Mouse (Mus musculus): ENCODE results near the gene Irf3. TPM values are rescaled to one million over a fixed set of nuclear protein-coding genes. Genes with fewer than 3 reads are reported as not detected.

The Irf3 gene
- polyA plus RNA-seq, 1 experiment: 108 TPM

- Histone ChIP-seq H3K4me3 (ENCODE audit: control insufficient read depth, low read depth, low read length) (no peak overlapping the region), H3K27me3 (ENCODE audit: control insufficient read depth, insufficient read depth, low read length) (no peaks in the 10 kb centered on the region), H3K27ac (ENCODE audit: control insufficient read depth, insufficient read depth, low read depth, low read length) (no peak overlapping the region), H3K36me3 (ENCODE audit: control insufficient read depth, insufficient read depth, low read length) (no peaks in the 10 kb centered on the region; the same call in 1 of the 2 replicates), H3K4me1 (ENCODE audit: control insufficient read depth, insufficient read depth, low read length) (no peaks in the 10 kb centered on the region)
- no peak for TF ChIP-seq CTCF (IDR thresholded peaks at IDR 0.05; ENCODE audit: control insufficient read depth, insufficient read depth, insufficient replicate concordance, low read depth, low read length)
- TF ChIP-seq POLR2A (IDR thresholded peaks at IDR 0.05; ENCODE audit: control insufficient read depth, low read depth, low read length): no peak
Observed at GRCm38 (mm10) chr7:44962831-44963230, 34.6 kb upstream of the Irf3 start.

- Histone ChIP-seq H3K27ac (ENCODE audit: control insufficient read depth, insufficient read depth, low read depth, low read length) (no peak overlapping the region), H3K36me3 (ENCODE audit: control insufficient read depth, insufficient read depth, low read length) (no peaks in the 10 kb centered on the region; the same call in 1 of the 2 replicates), H3K4me1 (ENCODE audit: control insufficient read depth, insufficient read depth, low read length) (no peaks in the 10 kb centered on the region; the same call in 1 of the 2 replicates), H3K4me3 (ENCODE audit: control insufficient read depth, low read depth, low read length) (no peak overlapping the region), H3K27me3 (ENCODE audit: control insufficient read depth, insufficient read depth, low read length) (no peaks in the 10 kb centered on the region)
- TF ChIP-seq POLR2A (IDR thresholded peaks at IDR 0.05; ENCODE audit: control insufficient read depth, low read depth, low read length): no peak
- TF ChIP-seq CTCF (IDR thresholded peaks at IDR 0.05; ENCODE audit: control insufficient read depth, insufficient read depth, insufficient replicate concordance, low read depth, low read length): no peak
Observed at GRCm38 (mm10) chr7:44964990-44965389, 32.5 kb upstream of the Irf3 start.

GRCm38 (mm10) chr7:44965975-44966374, 31.5 kb upstream of the Irf3 start:
- no peak for TF ChIP-seq POLR2A (IDR thresholded peaks at IDR 0.05; ENCODE audit: control insufficient read depth, low read depth, low read length)
- no peak for TF ChIP-seq CTCF (IDR thresholded peaks at IDR 0.05; ENCODE audit: control insufficient read depth, insufficient read depth, insufficient replicate concordance, low read depth, low read length)
- H3K4me1 ChIP-seq (ENCODE audit: control insufficient read depth, insufficient read depth, low read length): peaks cover 9% of the 10 kb centered on the region
- no peak overlapping the region for H3K27ac ChIP-seq (ENCODE audit: control insufficient read depth, insufficient read depth, low read depth, low read length)
- no peaks in the 10 kb centered on the region for H3K27me3 ChIP-seq (ENCODE audit: control insufficient read depth, insufficient read depth, low read length)
- no peaks in the 10 kb centered on the region; the same call in 1 of the 2 replicates for H3K36me3 ChIP-seq (ENCODE audit: control insufficient read depth, insufficient read depth, low read length)
- H3K4me3 ChIP-seq (ENCODE audit: control insufficient read depth, low read depth, low read length): no peak overlapping the region

- H3K27ac ChIP-seq (ENCODE audit: control insufficient read depth, insufficient read depth, low read depth, low read length): no peak overlapping the region
- no peak for TF ChIP-seq POLR2A (IDR thresholded peaks at IDR 0.05; ENCODE audit: control insufficient read depth, low read depth, low read length)
- no peak for TF ChIP-seq CTCF (IDR thresholded peaks at IDR 0.05; ENCODE audit: control insufficient read depth, insufficient read depth, insufficient replicate concordance, low read depth, low read length)
- no peak overlapping the region for H3K4me3 ChIP-seq (ENCODE audit: control insufficient read depth, low read depth, low read length)
- H3K27me3 ChIP-seq (ENCODE audit: control insufficient read depth, insufficient read depth, low read length): no peaks in the 10 kb centered on the region
- H3K4me1 ChIP-seq (ENCODE audit: control insufficient read depth, insufficient read depth, low read length): peaks cover 14% of the 10 kb centered on the region
- no peaks in the 10 kb centered on the region; the same call in 1 of the 2 replicates for H3K36me3 ChIP-seq (ENCODE audit: control insufficient read depth, insufficient read depth, low read length)
Observed at GRCm38 (mm10) chr7:44966638-44967037, 30.8 kb upstream of the Irf3 start.

GRCm38 (mm10) chr7:44970231-44970691, 27.2 kb upstream of the Irf3 start:
- TF ChIP-seq POLR2A (IDR thresholded peaks at IDR 0.05; ENCODE audit: control insufficient read depth, low read depth, low read length) (peak; percentile 42; the same call in 1 of the 2 replicates), CTCF (IDR thresholded peaks at IDR 0.05; ENCODE audit: control insufficient read depth, insufficient read depth, insufficient replicate concordance, low read depth, low read length) (peak; percentile 6; the same call in 1 of the 2 replicates)
- H3K4me1 ChIP-seq (ENCODE audit: control insufficient read depth, insufficient read depth, low read length): peaks cover 32% of the 10 kb centered on the region
- no peaks in the 10 kb centered on the region for H3K27me3 ChIP-seq (ENCODE audit: control insufficient read depth, insufficient read depth, low read length)
- H3K36me3 ChIP-seq (ENCODE audit: control insufficient read depth, insufficient read depth, low read length): no peaks in the 10 kb centered on the region; the same call in 1 of the 2 replicates
- peak overlapping the region; percentile 68 for H3K27ac ChIP-seq (ENCODE audit: control insufficient read depth, insufficient read depth, low read depth, low read length)
- peak overlapping the region; percentile 82 for H3K4me3 ChIP-seq (ENCODE audit: control insufficient read depth, low read depth, low read length)

- TF ChIP-seq CTCF (IDR thresholded peaks at IDR 0.05; ENCODE audit: control insufficient read depth, insufficient read depth, insufficient replicate concordance, low read depth, low read length): no peak
- TF ChIP-seq POLR2A (IDR thresholded peaks at IDR 0.05; ENCODE audit: control insufficient read depth, low read depth, low read length): no peak
- Histone ChIP-seq H3K4me1 (ENCODE audit: control insufficient read depth, insufficient read depth, low read length) (peaks cover 34% of the 10 kb centered on the region), H3K27me3 (ENCODE audit: control insufficient read depth, insufficient read depth, low read length) (no peaks in the 10 kb centered on the region), H3K36me3 (ENCODE audit: control insufficient read depth, insufficient read depth, low read length) (no peaks in the 10 kb centered on the region; the same call in 1 of the 2 replicates), H3K4me3 (ENCODE audit: control insufficient read depth, low read depth, low read length) (no peak overlapping the region), H3K27ac (ENCODE audit: control insufficient read depth, insufficient read depth, low read depth, low read length) (no peak overlapping the region)
Observed at GRCm38 (mm10) chr7:44971142-44971541, 26.3 kb upstream of the Irf3 start.

- TF ChIP-seq CTCF (IDR thresholded peaks at IDR 0.05; ENCODE audit: control insufficient read depth, insufficient read depth, insufficient replicate concordance, low read depth, low read length) (no peak), POLR2A (IDR thresholded peaks at IDR 0.05; ENCODE audit: control insufficient read depth, low read depth, low read length) (no peak)
- Histone ChIP-seq H3K27me3 (ENCODE audit: control insufficient read depth, insufficient read depth, low read length) (no peaks in the 10 kb centered on the region), H3K36me3 (ENCODE audit: control insufficient read depth, insufficient read depth, low read length) (no peaks in the 10 kb centered on the region; the same call in 1 of the 2 replicates), H3K4me3 (ENCODE audit: control insufficient read depth, low read depth, low read length) (peak overlapping the region; percentile 84), H3K27ac (ENCODE audit: control insufficient read depth, insufficient read depth, low read depth, low read length) (no peak overlapping the region), H3K4me1 (ENCODE audit: control insufficient read depth, insufficient read depth, low read length) (peaks cover 34% of the 10 kb centered on the region)
Observed at GRCm38 (mm10) chr7:44973415-44974130, 23.9 kb upstream of the Irf3 start.
